Mouse (Mus musculus) heart, embryonic 16.5 days (tissue): ENCODE data around the gene Cops9. TPM values are rescaled to one million over a fixed set of nuclear protein-coding genes. Genes with fewer than 3 reads are reported as not detected.

Experiments used
- ATAC-seq: fragments of 200-750 bp; cut with Nextera tagmentation; replicated peaks from 2 replicates; pipeline ENCODE4 v1.8.0; 2017; ENCODE audit warnings: moderate number of reproducible peaks; ENCODE audit not compliant: insufficient read depth, low FRiP score; ENCODE audit errors: extremely low read depth
- H3K27ac ChIP-seq: fragments of 300-500 bp; sonication (generic); 2 replicates; pipeline ENCODE4 v1.5.1; 2014; ENCODE audit warnings: mild to moderate bottlenecking, low read length, control low read depth, moderate library complexity
- H3K27me3 ChIP-seq: fragments of 300-500 bp; sonication (generic); 2 replicates; pipeline ENCODE4 v1.6.1; 2014; ENCODE audit warnings: low read length, mixed read lengths; ENCODE audit not compliant: control insufficient read depth, insufficient read depth
- H3K36me3 ChIP-seq: fragments of 300-500 bp; sonication (generic); 2 replicates; pipeline ENCODE4 v1.6.1; 2014; ENCODE audit not compliant: control insufficient read depth, insufficient read depth
- H3K4me1 ChIP-seq: fragments of 300-500 bp; sonication (generic); 2 replicates; pipeline ENCODE4 v1.6.1; 2014; ENCODE audit warnings: low read length, mixed read lengths; ENCODE audit not compliant: control insufficient read depth, insufficient read depth
- H3K4me2 ChIP-seq: fragments of 300-500 bp; sonication (generic); 2 replicates; pipeline ENCODE4 v1.6.1; 2014; ENCODE audit warnings: low read depth, mild to moderate bottlenecking, control low read depth, low read length
- H3K4me3 ChIP-seq: fragments of 300-500 bp; sonication (generic); 2 replicates; pipeline ENCODE4 v1.5.1; 2014; ENCODE audit warnings: mild to moderate bottlenecking, control low read depth, low read length
- H3K9ac ChIP-seq: fragments of 300-500 bp; sonication (generic); 2 replicates; pipeline ENCODE4 v1.6.1; 2014; ENCODE audit warnings: low read length, control low read depth
- H3K9me3 ChIP-seq: fragments of 300-500 bp; sonication (generic); replicated peaks from 2 replicates; pipeline ENCODE4 v1.6.1; 2016; ENCODE audit warnings: low read length; ENCODE audit not compliant: control insufficient read depth
- WGBS: fragments of 180-500 bp; shearing (Covaris S2); extraction: QIAGEN DNeasy Blood & Tissue Kit; methylation state at CpG from one replicate; pipeline ENCODE4 v1.1.7; 2014; 5-methylcytosine and 5-hydroxymethylcytosine counted together
- polyA plus RNA-seq: library from polyadenylated mRNA; unstranded; fragments of >200 nt; fragmentation: Nextera tagmentation; extraction: Ambion mirVana; gene quantifications from 2 replicates; pipeline ENCODE4 v1.2.1, GENCODE M21; 2015

The Cops9 gene
- polyA plus RNA-seq, 1 experiment from 2014 or later = 342 TPM

DNA sequence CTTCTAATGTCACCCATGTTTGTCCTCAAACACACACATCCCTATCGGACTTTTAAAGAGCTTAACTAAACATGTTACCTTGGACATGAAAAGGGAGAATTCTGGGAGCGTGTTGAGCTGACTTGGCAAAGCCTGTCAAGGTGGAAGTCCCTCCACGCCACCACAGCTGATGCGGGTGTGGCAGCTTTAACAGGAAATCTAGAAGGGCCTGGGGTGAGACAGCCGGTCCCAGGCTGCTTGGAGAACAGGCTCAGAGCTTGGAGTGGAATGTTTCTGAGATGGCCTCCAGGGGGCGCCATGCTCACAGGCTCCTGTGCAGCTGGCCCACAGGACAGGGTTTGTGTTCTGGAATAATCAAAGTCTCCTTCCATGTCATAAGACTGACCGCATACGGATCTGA, 6.9 kb upstream of the Cops9 start, which contains the start of gene Otos:
Gene Otos (minus strand): TSS at position 169 of the 400 bp plus-strand sequence.
- Histone ChIP-seq H3K4me1 (peaks cover 3% of the 10 kb centered on the region; the same call in 1 of the 2 replicates), H3K4me3 (no peak within 1 kb of the TSS), H3K9ac (no peak within 1 kb of the TSS), H3K4me2 (peak within 1 kb of the TSS; percentile 22), H3K27ac (no peak within 1 kb of the TSS), H3K27me3 (no peaks in the 10 kb centered on the region), H3K9me3 (no peaks in the 10 kb centered on the region), H3K36me3 (no peaks in the 10 kb centered on the region)
- 23% methylated on average over 8 of the region's 8 CpGs for WGBS
- 0 out of 2 replicates have a peak, but pooled peaks have one; percentile 47 for ATAC-seq

DNA sequence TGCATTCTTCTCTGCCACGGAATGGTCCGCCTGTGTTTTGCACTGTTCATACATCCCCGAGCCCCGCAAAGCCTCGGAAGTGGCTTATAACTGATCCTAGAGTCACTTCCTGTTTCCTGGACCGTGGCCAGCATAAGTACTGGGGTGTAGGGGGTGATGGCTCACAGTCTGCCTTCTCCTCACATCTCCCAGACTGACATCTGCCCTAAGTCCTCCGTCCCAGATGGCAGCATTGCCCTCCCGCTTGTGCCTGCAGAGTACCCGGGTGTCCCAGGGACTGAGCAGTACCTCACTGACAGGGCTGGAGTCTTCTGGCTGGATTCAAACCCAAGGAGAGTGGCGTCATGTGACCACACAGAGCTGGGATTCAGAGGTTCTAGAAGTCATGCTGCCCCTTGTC, 6.4 kb upstream of the Cops9 start:
- Histone ChIP-seq H3K27ac (no peak overlapping the region), H3K4me1 (peaks cover 3% of the 10 kb centered on the region; the same call in 1 of the 2 replicates), H3K4me2 (peak overlapping the region; percentile 11), H3K27me3 (no peaks in the 10 kb centered on the region), H3K9ac (no peak overlapping the region), H3K36me3 (no peaks in the 10 kb centered on the region), H3K9me3 (no peaks in the 10 kb centered on the region), H3K4me3 (no peak overlapping the region)
- WGBS = 43% methylated on average over 10 of the region's 10 CpGs
- no peak for ATAC-seq

- Histone ChIP-seq H3K36me3 (no peaks in the 10 kb centered on the region), H3K4me3 (no peak overlapping the region), H3K9me3 (no peaks in the 10 kb centered on the region), H3K27me3 (no peaks in the 10 kb centered on the region), H3K27ac (no peak overlapping the region), H3K9ac (no peak overlapping the region), H3K4me2 (peak overlapping the region; percentile 22), H3K4me1 (peaks cover 3% of the 10 kb centered on the region; the same call in 1 of the 2 replicates)
- ATAC-seq = 0 out of 2 replicates have a peak, but pooled peaks have one; percentile 24
- WGBS = 9% methylated on average over 8 of the region's 8 CpGs
Observed at GRCm38 (mm10) chr1:92647752-92648151, 6.0 kb upstream of the Cops9 start.

- Histone ChIP-seq H3K36me3 (no peaks in the 10 kb centered on the region), H3K4me3 (no peak overlapping the region), H3K4me2 (no peak overlapping the region), H3K9me3 (no peaks in the 10 kb centered on the region), H3K27me3 (no peaks in the 10 kb centered on the region), H3K27ac (no peak overlapping the region), H3K9ac (no peak overlapping the region), H3K4me1 (peaks cover 7% of the 10 kb centered on the region)
- WGBS = 67% methylated on average over 4 of the region's 4 CpGs
- ATAC-seq = no peak
Observed at GRCm38 (mm10) chr1:92647026-92647425, 5.2 kb upstream of the Cops9 start.

DNA sequence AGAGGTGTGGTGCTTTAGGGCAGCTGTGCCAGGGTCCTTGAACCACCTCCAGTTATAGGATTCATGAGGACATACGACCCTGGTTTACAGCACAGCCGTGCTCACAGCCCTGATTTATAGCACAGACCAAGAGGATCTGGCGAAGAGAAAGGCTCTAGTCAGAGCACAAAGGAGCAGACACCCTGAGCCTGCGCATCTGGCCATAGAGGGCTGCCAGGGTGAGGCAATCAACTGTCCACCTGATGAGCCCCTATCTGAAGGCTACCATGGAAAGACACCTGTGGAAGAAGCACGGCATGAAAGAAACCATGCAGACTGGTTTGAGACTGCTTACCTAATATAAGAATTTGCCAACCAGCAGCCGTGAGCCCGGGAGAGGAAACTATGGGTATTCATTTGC, 4.8 kb upstream of the Cops9 start:
- Histone ChIP-seq H3K9me3 (no peaks in the 10 kb centered on the region), H3K4me3 (no peak overlapping the region), H3K9ac (no peak overlapping the region), H3K36me3 (no peaks in the 10 kb centered on the region), H3K27ac (no peak overlapping the region), H3K4me1 (peaks cover 7% of the 10 kb centered on the region), H3K4me2 (no peak overlapping the region), H3K27me3 (no peaks in the 10 kb centered on the region)
- 70% methylated on average over 7 of the region's 7 CpGs for WGBS
- no peak for ATAC-seq

GRCm38 (mm10) chr1:92646111-92646510, 4.3 kb upstream of the Cops9 start:
- WGBS = 38% methylated on average over 2 of the region's 2 CpGs
- Histone ChIP-seq H3K27ac (no peak overlapping the region), H3K4me3 (no peak overlapping the region), H3K4me2 (no peak overlapping the region), H3K9me3 (no peaks in the 10 kb centered on the region), H3K9ac (no peak overlapping the region), H3K4me1 (peaks cover 8% of the 10 kb centered on the region), H3K36me3 (no peaks in the 10 kb centered on the region), H3K27me3 (no peaks in the 10 kb centered on the region)
- ATAC-seq = no peak

DNA sequence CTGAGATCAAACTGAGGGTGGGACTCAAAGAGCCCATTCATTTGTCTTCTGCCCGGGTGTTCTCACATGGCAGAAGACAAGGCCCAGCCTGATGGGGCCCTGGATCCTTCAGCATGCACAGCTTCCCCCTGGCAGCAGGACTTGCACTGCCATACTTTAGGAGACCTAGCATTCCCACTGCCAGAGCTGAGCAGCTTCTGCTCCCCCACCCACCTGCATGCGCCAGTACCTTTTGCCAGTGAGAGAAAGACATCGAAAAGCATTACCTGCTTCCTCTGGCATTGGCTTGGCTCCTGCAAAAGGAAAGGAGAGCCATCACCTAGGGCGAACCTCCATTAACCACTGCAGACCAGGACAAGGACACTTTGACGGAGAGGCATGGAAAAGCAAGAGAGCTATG, 3.1 kb upstream of the Cops9 start:
- Histone ChIP-seq H3K27me3 (no peaks in the 10 kb centered on the region), H3K4me2 (no peak overlapping the region), H3K4me3 (no peak overlapping the region), H3K27ac (no peak overlapping the region), H3K4me1 (peaks cover 20% of the 10 kb centered on the region), H3K36me3 (no peaks in the 10 kb centered on the region), H3K9ac (no peak overlapping the region), H3K9me3 (no peaks in the 10 kb centered on the region)
- 81% methylated on average over 5 of the region's 5 CpGs for WGBS
- no peak for ATAC-seq

- no peak overlapping the region for H3K4me2 ChIP-seq
- WGBS = 64% methylated on average over 4 of the region's 4 CpGs
- H3K4me3 ChIP-seq = no peak overlapping the region
- H3K4me1 ChIP-seq = peaks cover 20% of the 10 kb centered on the region
- no peaks in the 10 kb centered on the region for H3K9me3 ChIP-seq
- H3K36me3 ChIP-seq = no peaks in the 10 kb centered on the region
- H3K27ac ChIP-seq = no peak overlapping the region
- no peaks in the 10 kb centered on the region for H3K27me3 ChIP-seq
- ATAC-seq = no peak
- no peak overlapping the region for H3K9ac ChIP-seq
Observed at GRCm38 (mm10) chr1:92643691-92644090, 1.9 kb upstream of the Cops9 start.

GRCm38 (mm10) chr1:92640393-92640792, 1.4 kb downstream of the Cops9 start:
- 72% methylated on average over 6 of the region's 6 CpGs for WGBS

More at GRCm38 (mm10) chr1:92640393-92640792, 1.4 kb downstream of the Cops9 start:
- H3K36me3 ChIP-seq = peaks cover 11% of the 10 kb centered on the region
- peaks cover 17% of the 10 kb centered on the region for H3K4me1 ChIP-seq
- peak overlapping the region; percentile 96; the same call in 1 of the 2 replicates for H3K4me2 ChIP-seq
- no peak overlapping the region for H3K4me3 ChIP-seq
- H3K9me3 ChIP-seq = no peaks in the 10 kb centered on the region
- H3K9ac ChIP-seq = no peak overlapping the region
- no peak overlapping the region for H3K27ac ChIP-seq
- no peak for ATAC-seq
- no peaks in the 10 kb centered on the region for H3K27me3 ChIP-seq
